Mouse (Mus musculus) embryonic fibroblast, embryonic 13.5 days (primary cell): ENCODE results near the gene Adtrp. TPM values are rescaled to one million over a fixed set of nuclear protein-coding genes. Genes with fewer than 3 reads are reported as not detected.

ENCODE experiments used
- H3K27ac ChIP-seq: 2 replicates; pipeline ENCODE4 v1.5.1; 2012; ENCODE audit warnings: low read length, control low read depth, inconsistent platforms; ENCODE audit not compliant: insufficient read depth
- H3K4me1 ChIP-seq: 2 replicates; pipeline ENCODE4 v1.6.1; 2011; ENCODE audit warnings: low read length; ENCODE audit not compliant: control insufficient read depth, insufficient read depth
- H3K4me3 ChIP-seq: 2 replicates; pipeline ENCODE4 v1.5.1; 2011; ENCODE audit warnings: mild to moderate bottlenecking, control low read depth, low read length; ENCODE audit not compliant: insufficient read depth
- CTCF ChIP-seq: IDR thresholded peaks from 2 replicates; pipeline ENCODE4 v1.5.1; 2011; ENCODE audit warnings: mild to moderate bottlenecking, control low read depth, low read length, moderate library complexity, borderline replicate concordance; ENCODE audit not compliant: insufficient read depth
- POLR2A ChIP-seq: IDR thresholded peaks from 2 replicates; pipeline ENCODE4 v1.6.1; 2011; ENCODE audit warnings: low read depth, mild to moderate bottlenecking, control low read depth, low read length, moderate library complexity
- polyA plus RNA-seq: library from polyadenylated mRNA; stranded (reverse); fragments of >200 nt; gene quantifications from 2 replicates; pipeline ENCODE4 v1.2.4, GENCODE M21; 2011; ENCODE audit warnings: low read depth; ENCODE audit not compliant: missing spikeins, insufficient read length

The Adtrp gene
- 0.21 and 1.3 TPM in 2 replicates for polyA plus RNA-seq

GRCm38 (mm10) chr13:41847516-41848126, at the start of gene Adtrp:
Gene Adtrp, minus strand, starts transcription at chr13:41847684.
- Histone ChIP-seq H3K4me1 (no peaks in the 10 kb centered on the region), H3K27ac (no peak within 1 kb of the TSS), H3K4me3 (no peak within 1 kb of the TSS)
- TF ChIP-seq CTCF (no peak), POLR2A (no peak)

- no peak overlapping the region for H3K4me3 ChIP-seq
- TF ChIP-seq POLR2A (no peak), CTCF (no peak)
- H3K4me1 ChIP-seq: no peaks in the 10 kb centered on the region
- H3K27ac ChIP-seq: no peak overlapping the region
These were observed 44.5 kb upstream of the Adtrp start for GRCm38 (mm10) chr13:41892016-41892415.

GRCm38 (mm10) chr13:41890618-41891017, 43.1 kb upstream of the Adtrp start:
- H3K4me3 ChIP-seq: no peak overlapping the region
- H3K4me1 ChIP-seq: no peaks in the 10 kb centered on the region
- TF ChIP-seq POLR2A: no peak
- TF ChIP-seq CTCF: no peak
- no peak overlapping the region for H3K27ac ChIP-seq

- Histone ChIP-seq H3K4me3 (no peak overlapping the region), H3K4me1 (no peaks in the 10 kb centered on the region), H3K27ac (no peak overlapping the region)
- no peak for TF ChIP-seq POLR2A
- no peak for TF ChIP-seq CTCF
These were observed 42.7 kb upstream of the Adtrp start for GRCm38 (mm10) chr13:41890111-41890600.

- no peak for TF ChIP-seq POLR2A
- TF ChIP-seq CTCF: no peak
- H3K4me3 ChIP-seq: no peak overlapping the region
- H3K27ac ChIP-seq: no peak overlapping the region
- H3K4me1 ChIP-seq: no peaks in the 10 kb centered on the region
These were observed 41.2 kb upstream of the Adtrp start for GRCm38 (mm10) chr13:41888644-41889043.

- TF ChIP-seq POLR2A (no peak), CTCF (no peak)
These were observed 38.6 kb upstream of the Adtrp start for GRCm38 (mm10) chr13:41886120-41886519.

GRCm38 (mm10) chr13:41883665-41884291, 36.3 kb upstream of the Adtrp start:
- H3K27ac ChIP-seq: no peak overlapping the region
- TF ChIP-seq POLR2A: no peak
- TF ChIP-seq CTCF: no peak
- H3K4me1 ChIP-seq: no peaks in the 10 kb centered on the region
- no peak overlapping the region for H3K4me3 ChIP-seq

More at GRCm38 (mm10) chr13:41886120-41886519, 38.6 kb upstream of the Adtrp start:
- H3K27ac ChIP-seq: no peak overlapping the region
- no peak overlapping the region for H3K4me3 ChIP-seq
- H3K4me1 ChIP-seq: no peaks in the 10 kb centered on the region

- TF ChIP-seq CTCF (no peak), POLR2A (no peak)
- no peak overlapping the region for H3K27ac ChIP-seq
These were observed 33.7 kb upstream of the Adtrp start for GRCm38 (mm10) chr13:41881201-41881600.

GRCm38 (mm10) chr13:41880525-41880924, 33.0 kb upstream of the Adtrp start:
- H3K27ac ChIP-seq: no peak overlapping the region
- H3K4me3 ChIP-seq: no peak overlapping the region
- TF ChIP-seq CTCF: no peak
- no peak for TF ChIP-seq POLR2A
- no peaks in the 10 kb centered on the region for H3K4me1 ChIP-seq

More at GRCm38 (mm10) chr13:41881201-41881600, 33.7 kb upstream of the Adtrp start:
- Histone ChIP-seq H3K4me1 (no peaks in the 10 kb centered on the region), H3K4me3 (no peak overlapping the region)

- no peak for TF ChIP-seq POLR2A
- TF ChIP-seq CTCF: no peak
- Histone ChIP-seq H3K4me1 (no peaks in the 10 kb centered on the region; the same call in 1 of the 2 replicates), H3K27ac (no peak overlapping the region)
These were observed 25.2 kb upstream of the Adtrp start for GRCm38 (mm10) chr13:41872686-41873085.

More at GRCm38 (mm10) chr13:41872686-41873085, 25.2 kb upstream of the Adtrp start:
- H3K4me3 ChIP-seq: no peak overlapping the region
